Mouse (Mus musculus) embryonic facial prominence, embryonic 15.5 days (tissue): ENCODE data around the gene Homer2. TPM values are rescaled to one million over a fixed set of nuclear protein-coding genes. Genes with fewer than 3 reads are reported as not detected.

Experiments
- ATAC-seq: fragments of 200-750 bp; cut with Nextera tagmentation; 2 replicates; pipeline ENCODE4 v1.8.0; 2017; ENCODE audit warnings: low read depth, moderate TSS enrichment; ENCODE audit not compliant: insufficient number of reproducible peaks, low FRiP score, low TSS enrichment
- H3K27ac ChIP-seq: fragments of 300-500 bp; sonication (generic); replicated peaks from 2 replicates; pipeline ENCODE4 v1.5.1; 2015; ENCODE audit warnings: mild to moderate bottlenecking, inconsistent platforms
- H3K27me3 ChIP-seq: fragments of 300-500 bp; sonication (generic); 2 replicates; pipeline ENCODE4 v1.6.1; 2015; ENCODE audit warnings: inconsistent platforms
- H3K36me3 ChIP-seq: fragments of 300-500 bp; sonication (generic); 2 replicates; pipeline ENCODE4 v1.6.1; 2015; ENCODE audit warnings: mild to moderate bottlenecking, inconsistent platforms
- H3K4me1 ChIP-seq: fragments of 300-500 bp; sonication (generic); 2 replicates; pipeline ENCODE4 v1.6.1; 2015; ENCODE audit warnings: inconsistent platforms
- H3K4me2 ChIP-seq: fragments of 300-500 bp; sonication (generic); replicated peaks from 2 replicates; pipeline ENCODE4 v1.6.1; 2015; ENCODE audit warnings: mild to moderate bottlenecking, inconsistent platforms
- H3K4me3 ChIP-seq: fragments of 300-500 bp; sonication (generic); replicated peaks from 2 replicates; pipeline ENCODE4 v1.5.1; 2015; ENCODE audit warnings: mild to moderate bottlenecking, inconsistent platforms
- H3K9ac ChIP-seq: fragments of 300-500 bp; sonication (generic); 2 replicates; pipeline ENCODE4 v1.6.1; 2015; ENCODE audit warnings: inconsistent platforms
- H3K9me3 ChIP-seq: fragments of 300-500 bp; sonication (generic); replicated peaks from 2 replicates; pipeline ENCODE4 v1.6.1; 2016; ENCODE audit warnings: inconsistent platforms
- WGBS: fragments of 180-500 bp; shearing (Covaris S2); methylation state at CpG from one replicate; pipeline ENCODE4 v1.1.7; 2015; 5-methylcytosine and 5-hydroxymethylcytosine counted together
- polyA plus RNA-seq: library from polyadenylated mRNA; unstranded; fragments of >200 nt; fragmentation: Nextera tagmentation; extraction: Ambion mirVana; gene quantifications from 2 replicates; pipeline ENCODE4 v1.2.1, GENCODE M21; 2015

Homer2 gene
- polyA plus RNA-seq, 1 experiment from 2014 or later, result 30.8 TPM

DNA sequence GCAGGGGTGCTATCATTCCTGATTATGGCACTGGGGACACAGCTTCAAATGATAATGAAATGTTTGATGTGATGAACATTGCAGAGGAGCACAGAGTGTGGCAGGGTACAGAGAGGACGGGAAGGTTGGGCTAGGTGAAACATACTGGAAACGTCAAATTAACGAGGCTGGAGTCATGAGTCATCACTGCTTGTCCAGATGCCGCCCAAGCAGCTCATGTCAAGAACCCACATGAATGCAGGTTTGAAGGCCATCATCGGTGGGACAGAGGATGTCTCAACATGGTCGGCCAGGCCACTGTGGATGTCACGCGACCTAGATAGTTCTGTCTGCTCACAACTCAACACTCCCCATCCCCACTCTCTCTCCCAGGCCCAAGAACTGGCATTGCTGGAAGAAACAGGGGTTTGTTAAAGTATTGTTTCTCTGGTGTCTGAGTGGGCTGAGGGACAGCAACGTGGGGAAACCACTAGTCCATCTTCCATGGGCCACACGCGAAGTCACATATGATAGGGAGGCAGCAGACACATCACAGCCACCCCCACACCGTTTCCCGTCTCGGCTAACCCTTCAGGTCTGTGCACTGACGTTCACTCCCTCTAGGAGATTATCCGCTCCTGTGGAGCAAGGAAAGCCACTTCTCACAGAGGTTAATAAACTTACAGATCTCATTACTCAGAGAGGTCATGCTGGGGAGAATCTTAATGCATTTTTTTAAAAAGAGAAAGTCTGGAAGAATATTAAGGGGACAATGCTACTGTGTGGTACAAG lies 11.4 kb downstream of the Homer2 start:
- no peak overlapping the region for H3K4me2 ChIP-seq
- H3K36me3 ChIP-seq, result no peaks in the 10 kb centered on the region
- no peaks in the 10 kb centered on the region for H3K27me3 ChIP-seq
- H3K9ac ChIP-seq, result no peak overlapping the region
- H3K27ac ChIP-seq, result no peak overlapping the region
- H3K4me3 ChIP-seq, result no peak overlapping the region
- WGBS, result 76% methylated on average over 16 of the region's 16 CpGs
- ATAC-seq, result no peak
- no peaks in the 10 kb centered on the region for H3K9me3 ChIP-seq
- no peaks in the 10 kb centered on the region for H3K4me1 ChIP-seq

GRCm38 (mm10) chr7:81691067-81691466 lies 16.3 kb downstream of the Homer2 start:
- WGBS, result 80% methylated on average over 5 of the region's 5 CpGs
- Histone ChIP-seq H3K4me3 (no peak overlapping the region), H3K27ac (no peak overlapping the region), H3K36me3 (no peaks in the 10 kb centered on the region), H3K4me1 (0 out of 2 replicates have a peak, but pooled peaks cover 3% of the 10 kb centered on the region), H3K27me3 (no peaks in the 10 kb centered on the region), H3K4me2 (no peak overlapping the region), H3K9me3 (no peaks in the 10 kb centered on the region), H3K9ac (no peak overlapping the region)
- ATAC-seq, result no peak

GRCm38 (mm10) chr7:81689116-81689681 lies 18.1 kb downstream of the Homer2 start:
- H3K36me3 ChIP-seq, result no peaks in the 10 kb centered on the region

DNA sequence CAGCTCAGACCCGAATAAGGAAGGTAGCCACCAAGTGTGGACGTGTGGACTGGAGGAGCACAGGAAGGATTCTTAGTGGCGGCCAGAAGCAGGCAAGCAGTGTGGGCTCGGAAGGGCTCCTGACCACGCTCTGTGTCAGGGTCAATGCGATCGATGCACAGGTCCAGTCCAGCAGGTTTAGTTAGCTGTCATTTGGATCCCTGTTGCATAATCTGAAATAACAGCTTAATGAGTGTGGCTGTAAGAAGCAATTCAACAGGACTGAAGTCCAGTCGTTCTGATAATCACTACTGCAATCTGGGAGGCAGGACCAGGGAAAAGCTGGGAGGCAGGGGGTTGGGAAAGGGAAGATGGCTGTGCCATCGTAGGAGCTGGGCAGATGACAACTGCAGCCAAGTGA lies 18.9 kb downstream of the Homer2 start:
- Histone ChIP-seq H3K4me3 (no peak overlapping the region), H3K4me2 (no peak overlapping the region), H3K9ac (no peak overlapping the region), H3K27me3 (no peaks in the 10 kb centered on the region), H3K36me3 (no peaks in the 10 kb centered on the region), H3K27ac (no peak overlapping the region), H3K4me1 (0 out of 2 replicates have a peak, but pooled peaks cover 3% of the 10 kb centered on the region), H3K9me3 (no peaks in the 10 kb centered on the region)
- no peak for ATAC-seq
- WGBS, result 70% methylated on average over 9 of the region's 9 CpGs

More at GRCm38 (mm10) chr7:81689116-81689681, 18.1 kb downstream of the Homer2 start:
- H3K27me3 ChIP-seq, result no peaks in the 10 kb centered on the region
- no peak for ATAC-seq
- no peak overlapping the region for H3K4me3 ChIP-seq
- H3K9me3 ChIP-seq, result no peaks in the 10 kb centered on the region
- H3K27ac ChIP-seq, result no peak overlapping the region
- no peak overlapping the region for H3K4me2 ChIP-seq
- H3K9ac ChIP-seq, result no peak overlapping the region
- WGBS, result 59% methylated on average over 8 of the region's 8 CpGs
- 0 out of 2 replicates have a peak, but pooled peaks cover 3% of the 10 kb centered on the region for H3K4me1 ChIP-seq

DNA sequence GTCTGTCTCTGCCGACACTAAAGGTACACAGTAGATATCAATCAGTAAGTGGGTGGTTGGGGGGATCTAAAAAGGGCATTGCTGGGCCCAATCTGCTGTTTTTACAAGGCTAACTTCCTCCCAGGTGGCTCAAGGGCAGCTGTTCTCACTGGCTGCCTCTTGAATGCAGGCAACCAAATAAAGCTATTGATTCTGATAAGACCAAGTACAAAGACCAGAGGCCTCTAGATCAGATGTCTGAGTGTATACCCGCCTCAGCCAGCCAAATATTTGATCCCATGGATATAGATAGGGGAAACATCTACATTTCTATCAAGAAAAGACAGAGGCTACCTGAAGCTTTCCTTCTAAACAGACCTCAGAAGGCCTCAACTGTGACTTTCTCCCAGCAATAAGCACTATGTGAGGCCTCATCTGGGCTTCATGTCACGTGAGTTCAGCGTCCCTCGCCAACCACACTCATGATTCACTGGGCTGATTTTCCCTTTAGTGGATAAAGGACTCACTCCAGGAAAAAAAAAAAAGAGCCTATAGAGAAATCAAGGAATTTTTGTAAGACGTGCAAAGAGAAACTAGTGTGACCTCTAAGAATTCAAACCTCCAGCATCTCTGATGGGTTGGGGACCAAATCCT lies 19.5 kb downstream of the Homer2 start:
- no peak overlapping the region for H3K27ac ChIP-seq
- WGBS, result 81% methylated on average over 6 of the region's 6 CpGs
- no peak overlapping the region for H3K9ac ChIP-seq
- no peaks in the 10 kb centered on the region for H3K9me3 ChIP-seq
- H3K27me3 ChIP-seq, result no peaks in the 10 kb centered on the region
- H3K4me1 ChIP-seq, result 0 out of 2 replicates have a peak, but pooled peaks cover 3% of the 10 kb centered on the region
- H3K4me2 ChIP-seq, result no peak overlapping the region
- no peak for ATAC-seq
- H3K36me3 ChIP-seq, result no peaks in the 10 kb centered on the region
- no peak overlapping the region for H3K4me3 ChIP-seq

GRCm38 (mm10) chr7:81685375-81685774 lies 22.0 kb downstream of the Homer2 start:
- no peak for ATAC-seq
- H3K36me3 ChIP-seq, result no peaks in the 10 kb centered on the region
- 0 out of 2 replicates have a peak, but pooled peaks cover 3% of the 10 kb centered on the region for H3K4me1 ChIP-seq
- no peak overlapping the region for H3K4me2 ChIP-seq
- no peak overlapping the region for H3K4me3 ChIP-seq
- H3K9ac ChIP-seq, result no peak overlapping the region
- H3K27ac ChIP-seq, result no peak overlapping the region
- no peaks in the 10 kb centered on the region for H3K9me3 ChIP-seq
- 70% methylated on average over 7 of the region's 7 CpGs for WGBS
- H3K27me3 ChIP-seq, result no peaks in the 10 kb centered on the region

GRCm38 (mm10) chr7:81683779-81684422 lies 23.4 kb downstream of the Homer2 start:
- 73% methylated on average over 7 of the region's 7 CpGs for WGBS
- no peak for ATAC-seq
- no peak overlapping the region for H3K4me3 ChIP-seq

GRCm38 (mm10) chr7:81681386-81681785 lies 25.9 kb downstream of the Homer2 start:
- H3K27me3 ChIP-seq, result no peaks in the 10 kb centered on the region
- ATAC-seq, result no peak; the same call in 1 of the 2 replicates
- WGBS, result 69% methylated on average over 3 of the region's 3 CpGs

More at GRCm38 (mm10) chr7:81683779-81684422, 23.4 kb downstream of the Homer2 start:
- no peak overlapping the region for H3K27ac ChIP-seq
- H3K36me3 ChIP-seq, result no peaks in the 10 kb centered on the region
- no peaks in the 10 kb centered on the region for H3K9me3 ChIP-seq
- H3K4me1 ChIP-seq, result no peaks in the 10 kb centered on the region
- H3K9ac ChIP-seq, result no peak overlapping the region
- H3K4me2 ChIP-seq, result no peak overlapping the region
- no peaks in the 10 kb centered on the region for H3K27me3 ChIP-seq

DNA sequence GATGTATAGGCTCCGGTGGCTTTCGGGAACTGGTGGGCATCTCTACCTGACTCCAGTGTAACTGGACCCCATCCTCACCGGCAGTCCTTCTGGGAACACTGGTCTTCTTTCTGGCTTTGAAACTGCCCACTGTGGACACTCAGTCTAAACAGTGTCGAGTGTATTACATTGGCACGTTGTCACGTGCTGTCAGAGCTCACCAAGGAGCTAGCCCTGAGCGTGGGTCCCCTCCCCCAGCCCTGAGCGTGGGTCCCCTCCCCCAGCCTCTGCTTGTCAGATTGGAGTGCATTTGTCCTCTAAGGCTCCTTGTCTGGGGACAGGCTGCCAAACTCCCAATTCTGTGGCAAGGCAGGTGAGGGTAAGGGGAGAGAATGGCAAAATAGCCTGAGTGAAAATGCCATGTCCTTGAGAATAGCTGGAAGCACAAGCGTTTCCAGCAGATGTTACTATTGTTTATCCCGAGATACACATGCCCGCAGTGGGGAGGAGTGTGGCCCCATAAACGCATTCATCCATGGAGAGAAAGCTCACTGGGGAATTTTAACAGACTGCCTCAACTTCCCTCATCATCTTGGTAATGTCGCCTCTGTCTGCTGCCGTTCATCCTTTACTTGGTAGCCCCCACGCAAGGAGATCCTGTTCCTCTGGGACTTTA lies 33.8 kb downstream of the Homer2 start:
- H3K4me2 ChIP-seq, result no peak overlapping the region
- H3K4me3 ChIP-seq, result no peak overlapping the region
- H3K9ac ChIP-seq, result no peak overlapping the region
- no peaks in the 10 kb centered on the region for H3K9me3 ChIP-seq
- no peaks in the 10 kb centered on the region for H3K27me3 ChIP-seq
- WGBS, result 55% methylated on average over 15 of the region's 15 CpGs
- ATAC-seq, result no peak; the same call in 1 of the 2 replicates
- 0 out of 2 replicates have a peak, but pooled peaks cover 8% of the 10 kb centered on the region for H3K4me1 ChIP-seq
- no peak overlapping the region for H3K27ac ChIP-seq
- H3K36me3 ChIP-seq, result no peaks in the 10 kb centered on the region

More at GRCm38 (mm10) chr7:81681386-81681785, 25.9 kb downstream of the Homer2 start:
- Histone ChIP-seq H3K4me3 (no peak overlapping the region), H3K9me3 (no peaks in the 10 kb centered on the region), H3K27ac (no peak overlapping the region), H3K4me2 (no peak overlapping the region), H3K36me3 (no peaks in the 10 kb centered on the region), H3K9ac (no peak overlapping the region), H3K4me1 (no peaks in the 10 kb centered on the region)

DNA sequence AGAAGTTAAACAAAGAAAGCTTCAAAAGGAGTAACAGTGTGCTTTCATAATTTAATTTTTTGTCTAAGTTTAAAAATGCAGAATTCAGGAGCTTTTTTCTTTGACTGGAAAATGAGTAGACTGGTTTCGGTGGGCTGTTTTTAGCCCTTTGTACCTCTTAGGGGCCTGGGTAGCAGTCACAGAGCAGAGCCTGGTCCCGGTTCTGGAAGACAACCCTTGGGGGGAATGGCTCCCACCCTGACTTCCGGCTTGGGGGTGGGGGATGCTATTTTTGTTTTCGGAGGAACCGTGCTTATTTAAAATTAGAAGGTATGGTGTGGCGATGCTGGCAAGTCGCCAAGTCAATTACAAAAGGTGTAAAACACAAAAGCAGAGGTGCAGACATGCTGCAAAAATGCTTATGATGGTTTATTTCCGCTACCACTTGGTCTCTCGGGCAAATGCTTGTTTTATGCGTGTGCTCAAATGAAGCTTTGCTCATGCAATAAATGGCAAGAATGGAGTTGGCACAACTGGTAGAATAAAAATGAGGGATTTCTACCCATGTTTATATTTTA lies 34.5 kb downstream of the Homer2 start:
- Histone ChIP-seq H3K9ac (no peak overlapping the region), H3K27me3 (no peaks in the 10 kb centered on the region), H3K9me3 (no peaks in the 10 kb centered on the region), H3K36me3 (no peaks in the 10 kb centered on the region), H3K4me3 (no peak overlapping the region), H3K4me1 (0 out of 2 replicates have a peak, but pooled peaks cover 8% of the 10 kb centered on the region), H3K27ac (no peak overlapping the region), H3K4me2 (no peak overlapping the region)
- WGBS, result 45% methylated on average over 10 of the region's 10 CpGs
- ATAC-seq, result no peak
